Mouse (Mus musculus): ENCODE measurements around the gene Mrps35. TPM values are rescaled to one million over a fixed set of nuclear protein-coding genes. Genes with fewer than 3 reads are reported as not detected.

Gene Mrps35
- 92.0 and 94.8 TPM in 2 replicates for polyA plus RNA-seq (2016; fragmentation: Nextera tagmentation; extraction: Ambion mirVana)

GRCm38 (mm10) chr6:147042291-147043290 is at the start of gene Mrps35:
Gene Mrps35 (plus strand): TSS chr6:147042764.
- peaks cover 8% of the 10 kb centered on the region; the same call in 1 of the 2 replicates for H3K4me1 ChIP-seq
- 4% methylated on average over 63 of the region's 66 CpGs for WGBS
- 0 out of 2 replicates have a peak, but pooled peaks cover 3% of the 10 kb centered on the region for H3K9me3 ChIP-seq
- peak within 1 kb of the TSS; percentile 89 for H3K27ac ChIP-seq
- ATAC-seq (ENCODE audit: insufficient number of reproducible peaks, insufficient read depth, low FRiP score, low TSS enrichment): peak; percentile 96
- H3K4me2 ChIP-seq (replicated peaks): peak within 1 kb of the TSS; percentile 59
- H3K27me3 ChIP-seq: 0 out of 2 replicates have a peak, but pooled peaks cover 3% of the 10 kb centered on the region
- peaks cover 13% of the 10 kb centered on the region; the same call in 1 of the 2 replicates for H3K36me3 ChIP-seq
- peak within 1 kb of the TSS; percentile 86 for H3K9ac ChIP-seq
- H3K4me3 ChIP-seq: peak within 1 kb of the TSS; percentile 89

DNA sequence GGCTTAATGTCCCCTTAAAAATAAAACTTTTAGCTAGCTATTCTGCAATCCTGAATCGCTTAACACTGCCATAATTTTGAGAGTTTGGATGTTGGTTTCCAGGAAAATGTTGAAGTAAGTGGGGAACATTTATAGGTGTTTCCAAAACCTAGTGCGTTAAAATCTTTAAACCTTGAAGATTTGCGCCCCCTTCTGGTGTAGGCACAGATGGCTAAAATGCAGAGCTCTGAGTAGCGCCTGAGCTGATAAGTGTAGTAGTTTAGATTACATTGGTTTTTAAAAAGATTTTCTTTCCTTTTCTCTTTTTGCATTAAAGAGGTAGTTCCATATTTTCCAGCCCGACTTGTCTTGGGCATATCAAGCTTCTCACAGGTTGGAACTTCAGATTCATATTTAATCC is 48.3 kb upstream of the Mrps35 start:
- no peaks in the 10 kb centered on the region for H3K9me3 ChIP-seq
- no peak overlapping the region for H3K4me2 ChIP-seq (replicated peaks)
- H3K9ac ChIP-seq: no peak overlapping the region
- no peak for ATAC-seq (ENCODE audit: insufficient number of reproducible peaks, insufficient read depth, low FRiP score, low TSS enrichment)
- no peaks in the 10 kb centered on the region for H3K4me1 ChIP-seq
- no peak overlapping the region for H3K4me3 ChIP-seq
- H3K27ac ChIP-seq: no peak overlapping the region
- H3K36me3 ChIP-seq: peaks cover 11% of the 10 kb centered on the region; the same call in 1 of the 2 replicates
- H3K27me3 ChIP-seq: no peaks in the 10 kb centered on the region
- WGBS: 41% methylated on average over 5 of the region's 5 CpGs

GRCm38 (mm10) chr6:146995391-146995790 is 47.2 kb upstream of the Mrps35 start:
- 83% methylated on average over 2 of the region's 2 CpGs for WGBS
- Histone ChIP-seq H3K4me1 (no peaks in the 10 kb centered on the region), H3K36me3 (peaks cover 13% of the 10 kb centered on the region; the same call in 1 of the 2 replicates)

GRCm38 (mm10) chr6:146995878-146996277 is 46.7 kb upstream of the Mrps35 start:
- no peak for ATAC-seq (ENCODE audit: insufficient number of reproducible peaks, insufficient read depth, low FRiP score, low TSS enrichment)
- 87% methylated on average over 6 of the region's 6 CpGs for WGBS

More at GRCm38 (mm10) chr6:146995391-146995790, 47.2 kb upstream of the Mrps35 start:
- H3K4me3 ChIP-seq: no peak overlapping the region
- no peak overlapping the region for H3K9ac ChIP-seq
- no peak overlapping the region for H3K27ac ChIP-seq
- no peak for ATAC-seq (ENCODE audit: insufficient number of reproducible peaks, insufficient read depth, low FRiP score, low TSS enrichment)
- H3K9me3 ChIP-seq: no peaks in the 10 kb centered on the region
- H3K27me3 ChIP-seq: no peaks in the 10 kb centered on the region
- H3K4me2 ChIP-seq (replicated peaks): no peak overlapping the region

GRCm38 (mm10) chr6:146997006-146997405 is 45.6 kb upstream of the Mrps35 start:
- no peak overlapping the region for H3K9ac ChIP-seq
- H3K4me1 ChIP-seq: no peaks in the 10 kb centered on the region
- no peak overlapping the region for H3K4me3 ChIP-seq
- H3K36me3 ChIP-seq: peaks cover 29% of the 10 kb centered on the region
- no peak overlapping the region for H3K4me2 ChIP-seq (replicated peaks)
- 87% methylated on average over 6 of the region's 6 CpGs for whole genome bisulfite sequencing
- H3K27me3 ChIP-seq: no peaks in the 10 kb centered on the region
- H3K9me3 ChIP-seq: no peaks in the 10 kb centered on the region
- H3K27ac ChIP-seq: no peak overlapping the region
- no peak for ATAC-seq (ENCODE audit: insufficient number of reproducible peaks, insufficient read depth, low FRiP score, low TSS enrichment)

More at GRCm38 (mm10) chr6:146995878-146996277, 46.7 kb upstream of the Mrps35 start:
- no peak overlapping the region for H3K9ac ChIP-seq
- H3K36me3 ChIP-seq: peaks cover 17% of the 10 kb centered on the region
- no peaks in the 10 kb centered on the region for H3K9me3 ChIP-seq
- no peak overlapping the region for H3K27ac ChIP-seq
- no peaks in the 10 kb centered on the region for H3K27me3 ChIP-seq
- H3K4me3 ChIP-seq: no peak overlapping the region
- H3K4me1 ChIP-seq: no peaks in the 10 kb centered on the region
- no peak overlapping the region for H3K4me2 ChIP-seq (replicated peaks)

DNA sequence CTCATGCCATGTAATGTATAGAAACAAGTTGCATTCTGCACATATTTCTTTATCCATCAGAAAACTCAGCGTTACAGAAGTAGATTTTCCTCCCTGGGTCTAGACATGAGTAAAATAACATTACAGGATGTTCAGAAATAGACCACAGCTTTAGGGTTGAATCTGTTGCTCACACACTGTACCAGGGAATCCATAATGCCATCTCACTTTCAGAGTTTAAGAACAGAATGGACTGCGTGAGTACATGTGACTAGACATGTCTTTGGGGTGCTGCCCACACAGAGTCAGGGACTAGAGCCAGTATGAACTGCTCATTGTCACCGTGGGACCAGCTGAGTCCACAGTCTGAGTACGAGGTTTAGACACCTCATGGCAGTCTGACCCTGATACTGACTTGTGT is 43.9 kb upstream of the Mrps35 start:
- no peak overlapping the region for H3K4me3 ChIP-seq
- H3K9me3 ChIP-seq: no peaks in the 10 kb centered on the region
- H3K4me2 ChIP-seq (replicated peaks): no peak overlapping the region
- peaks cover 33% of the 10 kb centered on the region for H3K36me3 ChIP-seq
- H3K4me1 ChIP-seq: no peaks in the 10 kb centered on the region
- no peak overlapping the region for H3K9ac ChIP-seq
- 89% methylated on average over 4 of the region's 4 CpGs for WGBS
- no peak; the same call in 1 of the 2 replicates for ATAC-seq (ENCODE audit: insufficient number of reproducible peaks, insufficient read depth, low FRiP score, low TSS enrichment)
- no peaks in the 10 kb centered on the region for H3K27me3 ChIP-seq
- no peak overlapping the region for H3K27ac ChIP-seq

DNA sequence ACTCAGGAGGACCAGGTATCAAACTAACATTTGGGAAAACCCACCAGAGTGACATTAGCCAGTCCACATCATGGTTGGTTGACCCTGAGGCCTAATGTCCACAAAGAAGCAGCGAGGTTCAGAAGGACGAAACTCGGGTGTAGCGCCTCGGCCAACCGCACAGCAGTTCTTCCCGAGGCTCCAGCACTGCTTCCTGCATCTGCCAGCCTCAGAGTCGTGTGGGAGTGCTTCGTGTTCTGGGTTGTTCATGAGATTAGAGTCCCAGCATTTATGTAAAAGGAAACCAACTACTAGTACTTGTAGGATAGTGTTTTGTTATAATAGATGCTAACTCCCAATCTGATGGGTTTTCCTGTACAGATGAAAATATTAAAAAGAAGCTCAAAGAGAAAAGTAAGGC is 43.3 kb upstream of the Mrps35 start:
- Histone ChIP-seq H3K27me3 (no peaks in the 10 kb centered on the region), H3K4me2 (replicated peaks) (no peak overlapping the region), H3K4me3 (no peak overlapping the region), H3K9ac (no peak overlapping the region), H3K9me3 (no peaks in the 10 kb centered on the region), H3K36me3 (peaks cover 38% of the 10 kb centered on the region), H3K4me1 (no peaks in the 10 kb centered on the region), H3K27ac (no peak overlapping the region)
- no peak for ATAC-seq (ENCODE audit: insufficient number of reproducible peaks, insufficient read depth, low FRiP score, low TSS enrichment)
- WGBS: 91% methylated on average over 9 of the region's 9 CpGs

DNA sequence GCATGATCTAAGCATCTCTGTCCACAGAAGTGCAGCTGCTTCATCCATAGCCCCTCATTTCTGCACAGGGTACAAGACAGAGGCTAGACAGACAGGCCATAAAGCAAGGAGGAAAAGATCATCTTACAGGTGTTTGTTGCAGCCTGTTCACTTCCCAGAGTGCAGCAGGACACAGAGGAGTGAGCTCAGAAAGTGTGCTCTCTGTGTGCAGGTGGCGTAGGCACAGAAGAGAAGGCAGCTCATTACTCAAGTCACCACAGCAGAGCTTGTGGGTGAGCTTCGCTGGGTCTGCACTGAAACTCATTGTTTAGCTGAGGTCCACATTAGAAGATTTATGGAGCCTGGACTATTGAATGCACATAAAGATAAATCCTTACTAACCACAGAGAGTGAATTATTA is 42.8 kb upstream of the Mrps35 start:
- no peaks in the 10 kb centered on the region for H3K27me3 ChIP-seq
- WGBS: 85% methylated on average over 2 of the region's 2 CpGs
- no peak overlapping the region for H3K9ac ChIP-seq
- H3K4me3 ChIP-seq: no peak overlapping the region
- H3K27ac ChIP-seq: no peak overlapping the region
- H3K4me1 ChIP-seq: no peaks in the 10 kb centered on the region
- no peak for ATAC-seq (ENCODE audit: insufficient number of reproducible peaks, insufficient read depth, low FRiP score, low TSS enrichment)
- peaks cover 38% of the 10 kb centered on the region for H3K36me3 ChIP-seq
- H3K9me3 ChIP-seq: no peaks in the 10 kb centered on the region
- H3K4me2 ChIP-seq (replicated peaks): no peak overlapping the region

- no peak overlapping the region for H3K4me3 ChIP-seq
- H3K36me3 ChIP-seq: peaks cover 18% of the 10 kb centered on the region
- ATAC-seq (ENCODE audit: insufficient number of reproducible peaks, insufficient read depth, low FRiP score, low TSS enrichment): no peak
- H3K9ac ChIP-seq: no peak overlapping the region
- no peaks in the 10 kb centered on the region for H3K27me3 ChIP-seq
- no peaks in the 10 kb centered on the region for H3K9me3 ChIP-seq
- H3K4me1 ChIP-seq: peaks cover 6% of the 10 kb centered on the region; the same call in 1 of the 2 replicates
- WGBS: 64% methylated on average over 3 of the region's 3 CpGs
- H3K4me2 ChIP-seq (replicated peaks): no peak overlapping the region
- H3K27ac ChIP-seq: no peak overlapping the region
Observed at GRCm38 (mm10) chr6:147008148-147008547, 34.4 kb upstream of the Mrps35 start.

DNA sequence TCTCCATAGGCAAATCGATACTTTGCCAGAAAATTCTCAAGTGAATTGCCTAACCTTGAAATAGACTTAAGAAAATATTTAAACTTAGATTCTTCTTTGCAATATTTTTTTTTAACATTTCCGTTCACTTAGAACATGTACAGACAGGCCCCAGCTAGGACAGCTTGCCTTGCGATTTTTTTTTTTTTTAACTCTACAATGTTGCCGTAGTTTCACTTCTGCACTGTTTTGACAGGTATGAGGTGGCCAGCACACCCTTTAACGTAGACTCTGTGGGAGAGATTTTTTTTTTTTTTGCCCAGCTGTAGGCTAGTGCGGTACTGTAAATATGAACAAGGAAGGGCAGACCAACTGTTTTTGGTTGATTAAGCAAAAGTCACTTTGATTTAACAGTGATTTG is 32.2 kb upstream of the Mrps35 start:
- 71% methylated on average over 6 of the region's 6 CpGs for WGBS
- peaks cover 21% of the 10 kb centered on the region for H3K36me3 ChIP-seq
- H3K4me1 ChIP-seq: peaks cover 6% of the 10 kb centered on the region; the same call in 1 of the 2 replicates
- H3K27ac ChIP-seq: no peak overlapping the region
- H3K4me3 ChIP-seq: no peak overlapping the region
- H3K4me2 ChIP-seq (replicated peaks): no peak overlapping the region
- ATAC-seq (ENCODE audit: insufficient number of reproducible peaks, insufficient read depth, low FRiP score, low TSS enrichment): no peak
- no peak overlapping the region for H3K9ac ChIP-seq
- no peaks in the 10 kb centered on the region for H3K27me3 ChIP-seq
- H3K9me3 ChIP-seq: no peaks in the 10 kb centered on the region

GRCm38 (mm10) chr6:147010811-147011520 is 31.6 kb upstream of the Mrps35 start:
- WGBS: 82% methylated on average over 15 of the region's 15 CpGs
- H3K4me1 ChIP-seq: peaks cover 6% of the 10 kb centered on the region; the same call in 1 of the 2 replicates
- no peaks in the 10 kb centered on the region for H3K27me3 ChIP-seq
- no peaks in the 10 kb centered on the region for H3K9me3 ChIP-seq
- H3K36me3 ChIP-seq: peaks cover 21% of the 10 kb centered on the region
- H3K27ac ChIP-seq: 0 out of 2 replicates have a peak overlapping the region, but pooled peaks have one; percentile 19
- no peak overlapping the region for H3K4me2 ChIP-seq (replicated peaks)
- no peak overlapping the region for H3K9ac ChIP-seq
- H3K4me3 ChIP-seq: no peak overlapping the region
- no peak for ATAC-seq (ENCODE audit: insufficient number of reproducible peaks, insufficient read depth, low FRiP score, low TSS enrichment)
